Mouse (Mus musculus) heart, embryonic 15.5 days (tissue): ENCODE data around the gene Efcab8. TPM values are rescaled to one million over a fixed set of nuclear protein-coding genes. Genes with fewer than 3 reads are reported as not detected.

ENCODE experiments used
- ATAC-seq: fragments of 200-750 bp; cut with Nextera tagmentation; replicated peaks from 2 replicates; pipeline ENCODE4 v1.8.0; 2017; ENCODE audit warnings: low read depth, moderate TSS enrichment; ENCODE audit not compliant: insufficient number of reproducible peaks, insufficient read depth, low FRiP score
- H3K27ac ChIP-seq: fragments of 300-500 bp; sonication (generic); 2 replicates; pipeline ENCODE4 v1.5.1; 2015; ENCODE audit warnings: mild to moderate bottlenecking, inconsistent platforms
- H3K27me3 ChIP-seq: fragments of 300-500 bp; sonication (generic); 2 replicates; pipeline ENCODE4 v1.6.1; 2015; ENCODE audit warnings: inconsistent platforms
- H3K36me3 ChIP-seq: fragments of 300-500 bp; sonication (generic); 2 replicates; pipeline ENCODE4 v1.6.1; 2015; ENCODE audit warnings: mild to moderate bottlenecking, inconsistent platforms
- H3K4me1 ChIP-seq: fragments of 300-500 bp; sonication (generic); replicated peaks from 2 replicates; pipeline ENCODE4 v1.6.1; 2015; ENCODE audit warnings: inconsistent platforms
- H3K4me2 ChIP-seq: fragments of 300-500 bp; sonication (generic); 2 replicates; pipeline ENCODE4 v1.6.1; 2015; ENCODE audit warnings: inconsistent platforms, mild to moderate bottlenecking, moderate library complexity
- H3K4me3 ChIP-seq: fragments of 300-500 bp; sonication (generic); 2 replicates; pipeline ENCODE4 v1.5.1; 2015; ENCODE audit warnings: mild to moderate bottlenecking, inconsistent platforms
- H3K9ac ChIP-seq: fragments of 300-500 bp; sonication (generic); 2 replicates; pipeline ENCODE4 v1.6.1; 2015; ENCODE audit warnings: mild to moderate bottlenecking, inconsistent platforms
- H3K9me3 ChIP-seq: fragments of 300-500 bp; sonication (generic); replicated peaks from 2 replicates; pipeline ENCODE4 v1.6.1; 2016; ENCODE audit warnings: inconsistent platforms
- WGBS: fragments of 180-500 bp; shearing (Covaris S2); methylation state at CpG from one replicate; pipeline ENCODE4 v1.1.7; 2015; ENCODE audit warnings: mixed read lengths; 5-methylcytosine and 5-hydroxymethylcytosine counted together
- polyA plus RNA-seq: library from polyadenylated mRNA; unstranded; fragments of >200 nt; fragmentation: Nextera tagmentation; extraction: Ambion mirVana; gene quantifications from 2 replicates; pipeline ENCODE4 v1.2.1, GENCODE M21; 2015

The Efcab8 gene
- polyA plus RNA-seq, 1 experiment from 2014 or later, result not detected

GRCm38 (mm10) chr2:153870984-153871383 is 91.3 kb downstream of the Efcab8 start, which contains the start of gene Sun5:
Gene Sun5 (minus strand): TSS chr2:153871084.
- no peaks in the 10 kb centered on the region for H3K27me3 ChIP-seq
- no peaks in the 10 kb centered on the region for H3K4me1 ChIP-seq
- no peaks in the 10 kb centered on the region for H3K9me3 ChIP-seq
- H3K9ac ChIP-seq, result no peak within 1 kb of the TSS
- no peak within 1 kb of the TSS for H3K4me3 ChIP-seq
- no peak within 1 kb of the TSS for H3K4me2 ChIP-seq
- no peaks in the 10 kb centered on the region for H3K36me3 ChIP-seq
- no peak within 1 kb of the TSS for H3K27ac ChIP-seq
- 80% methylated on average over 4 of the region's 4 CpGs for WGBS
- ATAC-seq, result no peak

- no peaks in the 10 kb centered on the region for H3K9me3 ChIP-seq
- no peak within 1 kb of the TSS for H3K4me3 ChIP-seq
- no peak for ATAC-seq
- H3K4me1 ChIP-seq, result no peaks in the 10 kb centered on the region
- 67% methylated on average over 9 of the region's 9 CpGs for WGBS
- no peaks in the 10 kb centered on the region for H3K36me3 ChIP-seq
- no peak within 1 kb of the TSS for H3K9ac ChIP-seq
- H3K4me2 ChIP-seq, result no peak within 1 kb of the TSS
- H3K27me3 ChIP-seq, result no peaks in the 10 kb centered on the region; the same call in 1 of the 2 replicates
- no peak within 1 kb of the TSS for H3K27ac ChIP-seq
These were observed 95.0 kb downstream of the Efcab8 start, which contains the start of gene Bpifb2 for GRCm38 (mm10) chr2:153874745-153875144. Gene Bpifb2 (plus strand): TSS chr2:153875045.

Other genes starting within 250 kb of the Efcab8 start
- gene Nol4l, start 250.0 kb upstream of the Efcab8 start, polyA plus RNA-seq, result 6.9 and 10.9 TPM in 2 replicates
- gene Commd7, start 147.2 kb upstream of the Efcab8 start, polyA plus RNA-seq, result 52.4 and 57.0 TPM in 2 replicates
- 3.6 and 10.6 TPM in 2 replicates for gene Dnmt3b, start 130.5 kb upstream of the Efcab8 start, polyA plus RNA-seq
- not detected in 2 replicates for gene Dnmt3c, start 83.3 kb upstream of the Efcab8 start, polyA plus RNA-seq
- 210 and 241 TPM in 2 replicates for gene Mapre1, start 38.7 kb upstream of the Efcab8 start, polyA plus RNA-seq
- not detected in 2 replicates for gene Sun5, start 91.2 kb downstream of the Efcab8 start, polyA plus RNA-seq
- gene Bpifb2, start 95.1 kb downstream of the Efcab8 start, polyA plus RNA-seq, result not detected in 2 replicates
- not detected in 2 replicates for gene Bpifb6, start 120.5 kb downstream of the Efcab8 start, polyA plus RNA-seq
- not detected in 2 replicates for gene Bpifb3, start 138.3 kb downstream of the Efcab8 start, polyA plus RNA-seq
- not detected in 2 replicates for gene Bpifb4, start 158.3 kb downstream of the Efcab8 start, polyA plus RNA-seq
- not detected in 2 replicates for gene Bpifa6, start 195.0 kb downstream of the Efcab8 start, polyA plus RNA-seq
- gene Bpifa2, start 228.3 kb downstream of the Efcab8 start, polyA plus RNA-seq, result not detected in 2 replicates